Mouse (Mus musculus) MEL (cell line): Measurements from ENCODE around the gene Asap3. TPM values are rescaled to one million over a fixed set of nuclear protein-coding genes. Genes with fewer than 3 reads are reported as not detected.

Experiments used
- DNase-seq: peaks from one replicate; pipeline ENCODE4 v3.0.0; 2011; ENCODE audit warnings: low read depth, low spot score
- H3K27ac ChIP-seq: 2 replicates; pipeline ENCODE4 v1.5.1; 2012; ENCODE audit warnings: low read depth, mild to moderate bottlenecking, control low read depth, low read length, moderate library complexity; ENCODE audit not compliant: control insufficient read depth
- H3K27me3 ChIP-seq, 2 experiments: fragments of 150-350 bp in 1 of 2; sonication (generic) in 1 of 2; 2 replicates each; pipeline ENCODE4 v1.6.1; 2012; ENCODE audit warnings: low read length in 2 of 2, mild to moderate bottlenecking in 2 of 2, improper control_type of control experiment in 1 of 2, moderate library complexity in 1 of 2; ENCODE audit not compliant: insufficient read depth in 2 of 2, control insufficient read depth in 1 of 2
- H3K36me3 ChIP-seq, 2 experiments: 2 replicates each; pipeline ENCODE4 v1.6.1; 2012 to 2014; ENCODE audit warnings: low read length in 2 of 2, improper control_type of control experiment in 1 of 2, inconsistent platforms in 1 of 2, mild to moderate bottlenecking in 1 of 2; ENCODE audit not compliant: insufficient read depth in 2 of 2, control insufficient read depth in 1 of 2
- H3K4me1 ChIP-seq, 2 experiments: fragments of 150-350 bp in 1 of 2; sonication (generic) in 1 of 2; 2 replicates each; pipeline ENCODE4 v1.6.1; 2012; ENCODE audit warnings: low read length in 2 of 2, improper control_type of control experiment in 1 of 2, mild to moderate bottlenecking in 1 of 2; ENCODE audit not compliant: insufficient read depth in 2 of 2, control insufficient read depth in 1 of 2
- H3K4me3 ChIP-seq, 2 experiments: fragments of 150-350 bp in 1 of 2; sonication (generic) in 1 of 2; 2 replicates each; pipeline ENCODE4 v1.5.1; 2012; ENCODE audit warnings: low read depth in 2 of 2, low read length in 2 of 2, mild to moderate bottlenecking in 2 of 2, moderate library complexity in 2 of 2, control low read depth in 1 of 2, improper control_type of control experiment in 1 of 2; ENCODE audit not compliant: control insufficient read depth in 1 of 2, insufficient read depth in 1 of 2
- H3K79me2 ChIP-seq: 2 replicates; pipeline ENCODE4 v1.6.1; 2012; ENCODE audit warnings: mild to moderate bottlenecking, low read length, moderate library complexity; ENCODE audit not compliant: control insufficient read depth, poor library complexity, insufficient read depth
- H3K9ac ChIP-seq: 2 replicates; pipeline ENCODE4 v1.6.1; 2012; ENCODE audit warnings: low read depth, mild to moderate bottlenecking, control low read depth, low read length, moderate library complexity; ENCODE audit not compliant: control insufficient read depth, poor library complexity, severe bottlenecking
- H3K9me3 ChIP-seq: fragments of 150-350 bp; sonication (generic); replicated peaks from 2 replicates; pipeline ENCODE4 v1.6.1; 2012; ENCODE audit warnings: mild to moderate bottlenecking, low read length, improper control_type of control experiment, moderate library complexity; ENCODE audit not compliant: insufficient read depth
- BHLHE40 ChIP-seq: IDR thresholded peaks from 2 replicates; pipeline ENCODE4 v1.6.1; 2012; ENCODE audit warnings: low read depth, mild to moderate bottlenecking, inconsistent platforms, low read length, improper control_type of control experiment, borderline replicate concordance
- CTCF ChIP-seq, 3 experiments: IDR thresholded peaks in 2 of 3; conservative IDR thresholded peaks in 1 of 3; 2 replicates each; pipeline ENCODE4 v1.5.1; 2011 to 2012; ENCODE audit warnings: low read length in 3 of 3, low read depth in 2 of 3, mild to moderate bottlenecking in 2 of 3, improper control_type of control experiment in 1 of 3, inconsistent platforms in 1 of 3, mixed read lengths in 1 of 3, moderate library complexity in 1 of 3; ENCODE audit not compliant: control insufficient read depth in 1 of 3, insufficient read depth in 1 of 3, poor library complexity in 1 of 3, severe bottlenecking in 1 of 3
- E2F4 ChIP-seq: IDR thresholded peaks from 2 replicates; pipeline ENCODE4 v1.6.1; 2011; ENCODE audit warnings: low read depth, low read length, improper control_type of control experiment, borderline replicate concordance
- ELF1 ChIP-seq: IDR thresholded peaks from 2 replicates; pipeline ENCODE4 v1.6.1; 2014; ENCODE audit warnings: low read depth, mild to moderate bottlenecking, inconsistent platforms, low read length, improper control_type of control experiment, moderate library complexity
- ETS1 ChIP-seq: IDR thresholded peaks from 2 replicates; pipeline ENCODE4 v1.6.1; 2012; ENCODE audit warnings: low read depth, mild to moderate bottlenecking, inconsistent platforms, low read length, improper control_type of control experiment, moderate library complexity
- GATA1 ChIP-seq: IDR thresholded peaks from 2 replicates; pipeline ENCODE4 v1.6.1; 2011; ENCODE audit warnings: low read depth, low read length, improper control_type of control experiment
- HCFC1 ChIP-seq: IDR thresholded peaks from 2 replicates; pipeline ENCODE4 v1.6.1; 2012; ENCODE audit warnings: low read depth, mild to moderate bottlenecking, inconsistent platforms, low read length, improper control_type of control experiment, moderate library complexity
- MXI1 ChIP-seq: IDR thresholded peaks from 2 replicates; pipeline ENCODE4 v1.6.1; 2011; ENCODE audit warnings: mild to moderate bottlenecking, low read depth, low read length, improper control_type of control experiment
- MYB ChIP-seq: IDR thresholded peaks from 2 replicates; pipeline ENCODE4 v1.6.1; 2011; ENCODE audit warnings: mild to moderate bottlenecking, low read depth, low read length, improper control_type of control experiment
- MYC ChIP-seq: IDR thresholded peaks from 2 replicates; pipeline ENCODE4 v1.6.1; 2011; ENCODE audit warnings: low read depth, mild to moderate bottlenecking, low read length, improper control_type of control experiment, moderate library complexity
- RAD21 ChIP-seq: IDR thresholded peaks from 2 replicates; pipeline ENCODE4 v1.6.1; 2011; ENCODE audit warnings: mild to moderate bottlenecking, low read depth, low read length, improper control_type of control experiment
- SIN3A ChIP-seq: IDR thresholded peaks from 2 replicates; pipeline ENCODE4 v1.6.1; 2012; ENCODE audit warnings: low read length, improper control_type of control experiment, inconsistent platforms
- SMC3 ChIP-seq: IDR thresholded peaks from 2 replicates; pipeline ENCODE4 v1.6.1; 2011; ENCODE audit warnings: low read depth, low read length, improper control_type of control experiment
- UBTF ChIP-seq: IDR thresholded peaks from 2 replicates; pipeline ENCODE4 v1.6.1; 2012; ENCODE audit warnings: low read depth, mild to moderate bottlenecking, inconsistent platforms, low read length, improper control_type of control experiment, moderate library complexity, borderline replicate concordance; ENCODE audit not compliant: insufficient read depth
- USF1 ChIP-seq: IDR thresholded peaks from 2 replicates; pipeline ENCODE4 v1.6.1; 2014; ENCODE audit warnings: low read depth, mild to moderate bottlenecking, inconsistent platforms, low read length, improper control_type of control experiment, moderate library complexity
- ZNF384 ChIP-seq: IDR thresholded peaks from 2 replicates; pipeline ENCODE4 v1.6.1; 2012; ENCODE audit warnings: low read depth, mild to moderate bottlenecking, inconsistent platforms, low read length, improper control_type of control experiment
- polyA plus RNA-seq, 2 experiments: library from polyadenylated mRNA; stranded (reverse) in 1 of 2; unstranded in 1 of 2; fragments of >175 nt in 1 of 2; fragments of >200 nt in 1 of 2; gene quantifications; 2 replicates each; pipeline versions ENCODE4 v1.2.1 to v1.2.4; 2012; ENCODE audit warnings: low replicate concordance in 2 of 2, low read depth in 1 of 2; ENCODE audit not compliant: insufficient read length in 2 of 2, insufficient read depth in 1 of 2, missing spikeins in 1 of 2
- total RNA-seq: library from RNA; depleted of rRNA; stranded (reverse); fragments of 300-350 nt; gene quantifications from 2 replicates; pipeline ENCODE4 v1.2.3, GENCODE M21; 2012

Asap3 gene
- total and polyA plus RNA-seq, 3 experiments: 0.04 to 0.33 TPM; not detected in 1

DNA sequence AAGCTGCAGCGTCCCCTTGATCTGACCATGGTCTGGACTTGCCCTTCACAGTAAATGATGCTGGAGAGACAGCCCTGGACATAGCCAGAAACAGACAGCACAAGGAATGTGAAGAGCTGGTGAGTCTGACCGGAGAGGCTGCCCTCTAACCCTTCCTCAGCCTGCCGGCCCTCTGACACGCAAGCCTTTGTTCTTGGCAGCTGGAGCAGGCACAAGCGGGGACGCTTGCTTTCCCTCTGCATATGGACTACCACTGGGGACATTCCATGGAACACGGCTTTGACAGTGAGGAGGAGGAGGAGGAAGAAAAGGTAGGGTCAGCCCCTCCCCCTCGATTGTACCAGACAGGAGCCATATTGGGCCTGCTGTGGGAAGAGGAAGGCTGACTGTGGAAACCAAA lies 34.8 kb downstream of the Asap3 start:
- H3K27me3 ChIP-seq: peaks cover 0 to 3% of the 10 kb centered on the region in 2 experiments; a peak in 2 of 4 replicates
- no peaks in the 10 kb centered on the region for H3K36me3 ChIP-seq
- no peaks in the 10 kb centered on the region for H3K4me1 ChIP-seq
- H3K4me3 ChIP-seq: no peak overlapping the region
- no peaks in the 10 kb centered on the region for H3K9me3 ChIP-seq
- no peak overlapping the region for H3K27ac ChIP-seq
- TF ChIP-seq ZNF384: no peak
- TF ChIP-seq HCFC1: no peak
- no peak for TF ChIP-seq UBTF
- H3K9ac ChIP-seq: no peak overlapping the region
- H3K79me2 ChIP-seq: no peaks in the 10 kb centered on the region
- DNase-seq: no peak

GRCm38 (mm10) chr4:136242065-136242703 lies 36.0 kb downstream of the Asap3 start:
- Histone ChIP-seq H3K27ac (no peak overlapping the region), H3K27me3 (peaks cover 0 to 3% of the 10 kb centered on the region in 2 experiments; a peak in 2 of 4 replicates), H3K9ac (no peak overlapping the region), H3K79me2 (no peaks in the 10 kb centered on the region), H3K4me1 (no peaks in the 10 kb centered on the region), H3K36me3 (no peaks in the 10 kb centered on the region), H3K9me3 (no peaks in the 10 kb centered on the region), H3K4me3 (no peak overlapping the region)
- TF ChIP-seq MXI1 (no peak), SIN3A (no peak), E2F4 (no peak), RAD21 (peak; percentile 49), BHLHE40 (no peak), ELF1 (no peak), MYC (no peak), GATA1 (no peak), UBTF (no peak), SMC3 (peak; percentile 38), MYB (no peak), CTCF (IDR thresholded peaks at IDR 0.05 in 2 of 3, conservative IDR thresholded peaks at IDR 0.05 in 1 of 3; ENCODE audit: control insufficient read depth in 1 of 3, insufficient read depth in 1 of 3, low read depth in 2 of 3, low read length in 3 of 3, poor library complexity in 1 of 3, severe bottlenecking in 1 of 3) (peak; percentile 54 to 70 (median 57)), USF1 (peak; percentile 74), ETS1 (no peak)
- peak; percentile 56 for DNase-seq
